Mouse (Mus musculus): ENCODE data around the gene Itgb3bp.

Itgb3bp gene

GRCm38 (mm10) chr4:99828337-99828736 lies 101.3 kb downstream of the Itgb3bp start:
- ChIA-PET POLR2A (interaction anchor here in 2 of 4 experiments (0.6 to 2.2 kb wide), 4 partner anchors 112 to 496 kb away, joined by 4 to 7 read pairs (median 4); partner anchors contain the start of genes Alg6 (in 1 of the 2) and Foxd3 (in 1 of the 2)), CTCF (interaction anchor here in 1 of 4 experiments (0.6 kb wide), 1 partner anchor 288 kb away, joined by 3 read pairs; no protein-coding TSS in a partner anchor)

GRCm38 (mm10) chr4:99816697-99817460 lies 112.7 kb downstream of the Itgb3bp start:
- ChIA-PET POLR2A (no interaction called here), CTCF (no interaction called here)

- CTCF ChIA-PET, result no interaction called here
- POLR2A ChIA-PET, result no interaction called here
These were observed 137.2 kb downstream of the Itgb3bp start for GRCm38 (mm10) chr4:99792365-99792764.

GRCm38 (mm10) chr4:99773041-99773440 lies 156.6 kb downstream of the Itgb3bp start:
- ChIA-PET CTCF (no interaction called here), POLR2A (no interaction called here)

GRCm38 (mm10) chr4:99770555-99770954 lies 159.1 kb downstream of the Itgb3bp start:
- POLR2A ChIA-PET, result interaction anchor here in 1 of 4 experiments (1.5 kb wide), 1 partner anchor 13 kb away, joined by 4 read pairs; no protein-coding TSS in a partner anchor
- CTCF ChIA-PET, result no interaction called here

GRCm38 (mm10) chr4:99766753-99767152 lies 162.9 kb downstream of the Itgb3bp start:
- CTCF ChIA-PET, result interaction anchor here in 3 of 4 experiments (0.6 to 1.4 kb wide), 4 partner anchors 15 to 111 kb away, joined by 3 to 6 read pairs (median 3); partner anchors contain the start of gene Foxd3 (in 1 of the 3)
- POLR2A ChIA-PET, result interaction anchor here in 2 of 4 experiments (0.6 to 1.2 kb wide), 4 partner anchors 14 to 107 kb away, joined by 3 read pairs; partner anchors contain the start of gene Alg6 (in 1 of the 2)

GRCm38 (mm10) chr4:99766303-99766702 lies 163.3 kb downstream of the Itgb3bp start:
- CTCF ChIA-PET, result interaction anchor here in 2 of 4 experiments (0.8 to 1.4 kb wide), 3 partner anchors 15 to 110 kb away, joined by 3 to 6 read pairs (median 3); partner anchors contain the start of gene Foxd3 (in 1 of the 2)

GRCm38 (mm10) chr4:99752426-99752825 lies 177.2 kb downstream of the Itgb3bp start:
- POLR2A ChIA-PET, result interaction anchor here (0.5 to 1.5 kb wide), 6 partner anchors 12 to 91 kb away, joined by 3 to 4 read pairs (median 3); no protein-coding TSS in a partner anchor
- CTCF ChIA-PET, result interaction anchor here (0.5 to 1.6 kb wide), 7 partner anchors 9 to 1294 kb away, joined by 3 to 7 read pairs (median 3); no protein-coding TSS in a partner anchor

More at GRCm38 (mm10) chr4:99766303-99766702, 163.3 kb downstream of the Itgb3bp start:
- POLR2A ChIA-PET, result interaction anchor here in 3 of 4 experiments (0.6 to 1.2 kb wide), 4 partner anchors 15 to 94 kb away, joined by 3 to 4 read pairs (median 3); partner anchors contain the start of gene Alg6 (in 1 of the 3)

GRCm38 (mm10) chr4:99739836-99740235 lies 189.8 kb downstream of the Itgb3bp start:
- ChIA-PET CTCF (interaction anchor here in 2 of 4 experiments (0.9 to 1.0 kb wide), 2 partner anchors 12 to 41 kb away, joined by 3 to 6 read pairs; no protein-coding TSS in a partner anchor), POLR2A (interaction anchor here in 3 of 4 experiments (0.7 to 2.1 kb wide), 11 partner anchors 10 to 76 kb away, joined by 3 to 8 read pairs (median 5); partner anchors contain the start of gene Alg6 (in 1 of the 3))

- ChIA-PET CTCF (no interaction called here), POLR2A (interaction anchor here in 2 of 4 experiments (0.9 to 1.8 kb wide), 4 partner anchors 8 to 12 kb away, joined by 3 to 15 read pairs (median 4); partner anchors contain the start of gene Alg6 (in 2 of the 2))
These were observed 203.6 kb downstream of the Itgb3bp start for GRCm38 (mm10) chr4:99725914-99726451.

GRCm38 (mm10) chr4:99724331-99724730 lies 205.3 kb downstream of the Itgb3bp start:
- ChIA-PET CTCF (no interaction called here), POLR2A (interaction anchor here in 1 of 4 experiments (1.2 kb wide), 1 partner anchor 10 kb away, joined by 6 read pairs; the partner anchor contains the start of gene Alg6)

GRCm38 (mm10) chr4:99717905-99718304 lies 211.7 kb downstream of the Itgb3bp start:
- ChIA-PET POLR2A (interaction anchor here in 3 of 4 experiments (0.6 to 4.4 kb wide), 6 partner anchors 9 to 1059 kb away, joined by 3 to 35 read pairs (median 4); no protein-coding TSS in a partner anchor), CTCF (no interaction called here)

- ChIA-PET POLR2A (interaction anchor here in 3 of 4 experiments (0.6 to 4.4 kb wide), 68 partner anchors 11 to 988 kb away, joined by 3 to 35 read pairs (median 5); partner anchors contain the start of genes Foxd3 (in 2 of the 3), Efcab7 (in 1 of the 3), Itgb3bp (in 1 of the 3) and Pgm1 (in 1 of the 3)), CTCF (interaction anchor here in 3 of 4 experiments (1.1 to 1.4 kb wide), 3 partner anchors 45 to 53 kb away, joined by 3 to 5 read pairs (median 3); no protein-coding TSS in a partner anchor)
These were observed 213.7 kb downstream of the Itgb3bp start for GRCm38 (mm10) chr4:99715783-99716416.

All from embryonic stem cell, embryonic (primary cell).